12 mouse cellular contexts compared by ENCODE assay signal in genomic region chr13:50982990-50983389, GRCm38 (mm10).
"Had no signal": no experiment of that assay in that cellular context is flagged by ENCODE, and none has a peak within 500 bp of the region (broad histone marks: within the 10 kb centered on the region; RNA-seq: fewer than 3 reads in every experiment).

No protein-coding gene starts in this region.

- H3K9me3 ChIP-seq: liver, embryonic 13.5 days had no signal

- H3K27ac ChIP-seq: layer of hippocampus, adult 2 months; liver, embryonic 13.5 days had no signal

- ATAC-seq: inflammation-experienced regulatory T-cells, adult 6 months had no signal

- H3K27me3 ChIP-seq: liver, embryonic 13.5 days had no signal

- H3K4me2 ChIP-seq: liver, embryonic 13.5 days; midbrain, embryonic 11.5 days had no signal

- H3K4me3 ChIP-seq: layer of hippocampus, adult 2 months; liver, embryonic 13.5 days had no signal

- H3K9ac ChIP-seq: liver, embryonic 13.5 days had no signal

- DNase-seq: kidney, adult 9 months; kidney, postnatal 25 days; layer of hippocampus, adult 9-11 months; liver, embryonic 13.5 days; lung, adult 2 months; lung, postnatal 14 days; lung, postnatal 4 days; midbrain, embryonic 14.5 days; thymus, postnatal 25 days had no signal

- H3K4me1 ChIP-seq: liver, embryonic 13.5 days had no signal

- H3K36me3 ChIP-seq: liver, embryonic 13.5 days had no signal
